Mouse (Mus musculus): ENCODE measurements at regions not wholly inside any gene's neighbourhood (a gene's known extent, or its start where the extent isn't known, plus 50 kb on each side); places are given as distances from the start of the nearest gene placed in this dataset.

DNA sequence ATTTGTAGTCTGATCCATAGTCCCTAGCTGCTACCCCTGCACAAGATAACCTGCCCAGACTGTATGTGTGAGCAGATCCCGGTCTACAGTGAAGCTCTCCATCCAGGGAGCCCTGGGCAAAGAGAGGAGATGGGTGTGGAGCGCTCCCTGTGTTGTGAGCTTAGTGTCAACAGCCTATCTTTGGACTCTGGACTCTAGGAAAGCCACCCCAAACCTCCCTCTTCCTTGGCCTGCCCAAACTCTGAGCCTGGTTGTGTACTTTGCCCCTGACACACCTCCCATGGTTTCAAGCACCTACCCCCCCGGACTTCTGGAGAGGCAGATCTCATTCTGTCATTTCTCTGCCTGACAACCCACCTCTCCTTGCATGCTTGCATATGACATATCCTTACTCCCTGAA, 110.9 kb upstream of the Haao start:
- Histone ChIP-seq H3K4me2 (ENCODE audit: low read depth) (no peak overlapping the region), H3K27me3 (ENCODE audit: insufficient read depth, low read length) (no peaks in the 10 kb centered on the region), H3K9me3 (ENCODE audit: low read length) (no peaks in the 10 kb centered on the region), H3K9ac (no peak overlapping the region), H3K27ac (ENCODE audit: low read depth, low read length) (no peak overlapping the region), H3K4me3 (ENCODE audit: low read depth, low read length) (no peak overlapping the region), H3K4me1 (ENCODE audit: insufficient read depth) (peaks cover 8% of the 10 kb centered on the region), H3K36me3 (ENCODE audit: insufficient read depth) (no peaks in the 10 kb centered on the region)
- ATAC-seq (no peak), DNase-seq (no peak)
- WGBS = 77% methylated on average over 3 of the region's 3 CpGs
- TF ChIP-seq CTCF (IDR thresholded peaks at IDR 0.05; ENCODE audit: low read depth) = no peak

DNA sequence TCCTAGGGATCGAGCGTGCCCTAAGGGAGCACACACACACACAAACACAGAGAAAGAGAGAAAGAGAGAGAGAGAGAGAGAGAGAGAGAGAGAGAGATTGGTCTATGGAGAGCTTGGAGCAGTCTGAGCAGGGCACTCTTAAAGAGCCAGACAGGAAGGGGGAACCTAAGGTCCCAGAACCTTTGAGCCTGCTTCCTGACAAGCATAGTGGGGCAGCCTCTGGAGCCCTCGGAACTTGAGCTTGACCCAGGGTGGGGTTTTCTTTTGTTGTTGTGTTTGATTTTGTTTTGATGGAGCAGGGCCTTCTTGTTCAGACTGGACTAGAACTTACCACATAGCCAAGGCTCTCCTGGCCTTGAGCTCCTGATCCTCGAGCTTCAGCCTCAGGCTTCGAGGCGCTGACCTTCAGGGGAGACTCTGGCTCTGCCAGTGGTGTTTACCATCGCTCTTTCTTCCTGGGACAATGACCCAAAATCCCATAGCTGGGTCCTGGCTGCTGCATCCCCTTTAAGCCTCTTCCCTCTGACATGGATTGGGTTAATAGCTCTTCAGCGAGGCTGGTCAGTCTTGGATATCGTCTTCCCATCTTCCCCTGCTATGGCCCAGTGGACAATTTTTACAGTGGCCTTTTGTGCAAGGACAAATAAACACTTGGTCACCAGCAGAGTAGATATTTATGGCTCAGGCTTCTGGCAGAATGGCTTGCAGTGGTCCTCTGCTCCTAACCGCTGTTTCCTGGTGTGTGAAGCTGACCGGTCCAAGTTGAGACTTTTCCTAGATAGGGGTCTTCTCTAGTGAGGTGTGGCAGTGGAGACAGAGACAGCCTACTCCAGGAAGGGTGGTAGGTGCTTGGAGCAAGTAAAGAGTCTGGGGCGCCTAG, 110.1 kb upstream of the Haao start:
- no peak for ATAC-seq
- H3K27ac ChIP-seq (ENCODE audit: low read depth, low read length) = no peak overlapping the region
- TF ChIP-seq CTCF (IDR thresholded peaks at IDR 0.05; ENCODE audit: low read depth) = no peak

DNA sequence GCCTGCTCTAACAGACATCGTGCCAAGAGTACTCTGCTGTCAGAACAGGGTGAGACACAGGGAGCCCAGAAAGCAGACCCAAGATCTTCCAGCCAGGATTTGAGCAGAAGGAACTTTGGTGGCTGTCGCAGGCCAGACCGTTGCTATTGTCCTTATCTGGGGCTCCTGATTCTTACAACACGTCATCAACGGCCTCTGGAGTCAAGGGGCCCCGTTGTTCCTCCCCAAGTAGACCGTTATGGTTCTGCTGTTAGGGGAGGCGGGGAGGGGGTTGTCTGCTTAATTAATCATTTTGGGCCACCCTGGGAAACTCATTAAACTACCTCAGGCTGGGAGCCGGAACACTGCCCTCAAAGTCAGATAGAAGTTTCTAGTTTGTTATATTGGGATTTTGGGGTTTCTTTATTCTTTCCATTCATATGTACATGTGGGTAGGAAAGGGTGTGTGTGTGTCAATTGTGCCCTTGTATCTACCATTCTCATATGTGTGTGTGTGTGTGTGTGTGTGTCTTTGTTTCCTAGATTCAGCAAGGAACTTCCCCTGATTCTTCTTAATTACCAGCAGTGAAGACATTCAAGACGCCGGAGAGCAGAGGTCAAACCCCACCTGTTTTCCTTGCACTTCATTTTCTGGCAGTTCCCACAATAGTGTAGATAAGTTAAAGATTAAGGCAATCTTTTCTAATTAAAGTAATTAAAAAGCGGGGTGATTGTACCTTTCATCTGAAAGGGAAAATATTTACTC, 109.2 kb upstream of the Haao start:
- Histone ChIP-seq H3K4me2 (ENCODE audit: low read depth) (no peak overlapping the region), H3K4me1 (ENCODE audit: insufficient read depth) (peaks cover 8% of the 10 kb centered on the region), H3K9me3 (ENCODE audit: low read length) (no peaks in the 10 kb centered on the region), H3K27ac (ENCODE audit: low read depth, low read length) (no peak overlapping the region), H3K9ac (no peak overlapping the region), H3K36me3 (ENCODE audit: insufficient read depth) (no peaks in the 10 kb centered on the region), H3K27me3 (ENCODE audit: insufficient read depth, low read length) (no peaks in the 10 kb centered on the region), H3K4me3 (ENCODE audit: low read depth, low read length) (no peak overlapping the region)
- 42% methylated on average over 12 of the region's 12 CpGs for WGBS
- DNase-seq (no peak), ATAC-seq (no peak)
- TF ChIP-seq CTCF (IDR thresholded peaks at IDR 0.05; ENCODE audit: low read depth) = no peak

More for the DNA sequence above, 110.1 kb upstream of the Haao start:
- no peak for DNase-seq
- no peak overlapping the region for H3K9ac ChIP-seq
- peaks cover 8% of the 10 kb centered on the region for H3K4me1 ChIP-seq (ENCODE audit: insufficient read depth)
- no peaks in the 10 kb centered on the region for H3K27me3 ChIP-seq (ENCODE audit: insufficient read depth, low read length)
- H3K36me3 ChIP-seq (ENCODE audit: insufficient read depth) = no peaks in the 10 kb centered on the region
- no peak overlapping the region for H3K4me2 ChIP-seq (ENCODE audit: low read depth)
- WGBS = 73% methylated on average over 10 of the region's 12 CpGs
- no peak overlapping the region for H3K4me3 ChIP-seq (ENCODE audit: low read depth, low read length)
- H3K9me3 ChIP-seq (ENCODE audit: low read length) = no peaks in the 10 kb centered on the region

DNA sequence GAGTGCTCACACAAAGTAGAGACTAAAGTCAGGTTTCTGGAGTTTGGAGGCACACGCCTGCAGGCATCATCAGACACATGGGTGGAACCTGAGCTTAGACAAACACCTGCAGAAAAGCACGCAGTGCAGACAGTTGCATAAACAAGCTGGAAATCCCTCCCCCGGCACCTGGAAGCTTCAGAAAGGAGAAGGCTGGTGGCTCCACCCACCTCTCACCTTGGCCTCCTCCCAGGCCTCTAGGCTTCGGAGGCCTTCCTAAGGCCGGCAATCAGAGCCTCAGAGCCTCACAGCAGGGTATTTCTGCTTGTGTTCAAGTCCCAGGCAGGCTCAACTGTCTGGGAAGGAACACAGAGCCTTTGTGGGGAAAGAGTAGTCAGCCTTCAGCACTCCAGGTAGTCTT, 108.2 kb upstream of the Haao start:
- Histone ChIP-seq H3K4me1 (ENCODE audit: insufficient read depth) (peaks cover 8% of the 10 kb centered on the region), H3K27me3 (ENCODE audit: insufficient read depth, low read length) (no peaks in the 10 kb centered on the region), H3K9ac (no peak overlapping the region), H3K36me3 (ENCODE audit: insufficient read depth) (no peaks in the 10 kb centered on the region), H3K4me2 (ENCODE audit: low read depth) (no peak overlapping the region), H3K9me3 (ENCODE audit: low read length) (no peaks in the 10 kb centered on the region), H3K4me3 (ENCODE audit: low read depth, low read length) (no peak overlapping the region), H3K27ac (ENCODE audit: low read depth, low read length) (no peak overlapping the region)
- WGBS = 53% methylated on average over 5 of the region's 5 CpGs
- ATAC-seq (no peak), DNase-seq (no peak)
- no peak for TF ChIP-seq CTCF (IDR thresholded peaks at IDR 0.05; ENCODE audit: low read depth)

DNA sequence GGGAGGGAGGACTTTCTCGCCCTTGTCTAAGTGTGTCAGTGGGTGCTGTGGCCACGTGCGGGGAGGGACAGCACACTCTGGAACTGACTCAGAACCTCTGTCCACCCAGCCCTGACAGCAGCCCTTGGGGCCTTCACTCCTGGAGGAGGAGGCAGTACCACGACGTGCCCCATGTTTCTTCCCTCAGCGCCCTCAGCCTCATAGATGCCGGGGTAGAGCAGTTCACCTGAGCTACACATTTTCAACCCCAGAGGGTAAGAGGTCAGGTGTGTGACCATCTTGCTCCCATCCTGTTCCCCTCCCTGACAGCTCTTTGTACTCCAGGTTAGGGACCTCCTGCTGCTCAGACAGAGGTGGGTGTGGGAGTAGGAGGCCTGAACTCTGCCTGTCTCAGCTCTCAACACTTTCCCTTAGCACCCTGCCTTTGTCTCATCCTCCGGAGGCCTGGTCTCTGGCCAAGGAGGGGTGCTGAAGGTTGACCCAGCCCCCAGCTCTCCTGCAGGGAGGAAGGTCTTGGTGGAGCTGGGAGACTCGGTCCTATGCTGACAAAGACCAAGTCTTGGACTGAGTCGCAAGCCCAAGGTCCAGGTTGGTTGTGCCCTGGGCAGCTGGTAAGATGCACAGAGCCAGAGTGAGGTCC, 107.4 kb upstream of the Haao start:
- Histone ChIP-seq H3K4me2 (ENCODE audit: low read depth) (no peak overlapping the region), H3K27me3 (ENCODE audit: insufficient read depth, low read length) (no peaks in the 10 kb centered on the region), H3K4me1 (ENCODE audit: insufficient read depth) (peaks cover 8% of the 10 kb centered on the region), H3K36me3 (ENCODE audit: insufficient read depth) (no peaks in the 10 kb centered on the region), H3K4me3 (ENCODE audit: low read depth, low read length) (no peak overlapping the region), H3K9me3 (ENCODE audit: low read length) (no peaks in the 10 kb centered on the region), H3K9ac (no peak overlapping the region), H3K27ac (ENCODE audit: low read depth, low read length) (0 out of 2 replicates have a peak overlapping the region, but pooled peaks have one; percentile 66)
- ATAC-seq = no peak
- no peak for TF ChIP-seq CTCF (IDR thresholded peaks at IDR 0.05; ENCODE audit: low read depth)
- WGBS = 62% methylated on average over 10 of the region's 10 CpGs
- DNase-seq = no peak

DNA sequence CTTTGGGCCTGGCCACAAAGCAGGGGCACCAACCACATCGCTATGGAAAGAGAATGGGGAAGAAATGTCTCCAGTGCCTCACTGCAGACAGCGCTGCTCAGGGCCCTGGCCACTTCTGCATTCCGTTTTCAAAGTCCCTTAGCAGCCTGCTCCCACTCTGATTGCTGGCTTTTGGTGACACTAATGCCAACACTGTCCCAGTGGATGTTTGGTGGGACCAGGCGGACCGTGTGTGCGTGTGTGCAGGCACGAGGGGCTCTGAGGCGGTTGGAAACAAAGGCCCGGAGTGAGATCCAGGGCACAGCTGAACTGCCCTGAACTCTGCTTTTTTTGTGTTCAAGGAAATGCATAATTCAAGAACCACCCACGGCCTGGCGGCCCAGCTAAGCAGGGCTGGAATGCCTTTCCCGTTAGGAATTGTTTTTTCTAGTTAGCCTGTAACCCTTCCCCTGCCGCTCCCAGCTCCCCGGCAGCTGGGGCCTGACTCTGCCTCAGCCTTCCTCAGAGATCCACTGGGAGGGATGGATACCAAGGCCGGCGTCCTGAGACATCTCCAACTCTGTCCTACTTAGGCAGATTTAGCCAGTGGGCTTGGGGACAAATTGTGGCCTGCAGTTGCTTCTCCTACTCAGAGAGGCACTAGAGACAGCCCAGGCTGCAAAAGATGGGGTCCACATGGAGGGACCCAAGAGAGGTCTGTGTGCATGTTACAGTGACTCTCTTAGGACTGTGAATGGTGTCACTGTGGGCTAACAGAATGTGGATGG, 106.7 kb upstream of the Haao start:
- no peak overlapping the region for H3K4me3 ChIP-seq (ENCODE audit: low read depth, low read length)
- peaks cover 8% of the 10 kb centered on the region for H3K4me1 ChIP-seq (ENCODE audit: insufficient read depth)
- 14% methylated on average over 16 of the region's 16 CpGs for WGBS
- no peak overlapping the region for H3K4me2 ChIP-seq (ENCODE audit: low read depth)
- H3K36me3 ChIP-seq (ENCODE audit: insufficient read depth) = no peaks in the 10 kb centered on the region
- H3K9ac ChIP-seq = no peak overlapping the region
- ATAC-seq = peak; percentile 76
- no peaks in the 10 kb centered on the region for H3K27me3 ChIP-seq (ENCODE audit: insufficient read depth, low read length)
- no peaks in the 10 kb centered on the region for H3K9me3 ChIP-seq (ENCODE audit: low read length)
- peak; percentile 53 for DNase-seq
- peak overlapping the region; percentile 66 for H3K27ac ChIP-seq (ENCODE audit: low read depth, low read length)
- no peak for TF ChIP-seq CTCF (IDR thresholded peaks at IDR 0.05; ENCODE audit: low read depth)

Measured in forebrain, postnatal 0 days (tissue).